25 mouse cellular contexts compared by ENCODE assay signal in genomic region chr16:28706623-28707022, GRCm38 (mm10). TPM values are rescaled to one million over a fixed set of nuclear protein-coding genes. Genes with fewer than 3 reads are reported as not detected.
"Had no signal": no experiment of that assay in that cellular context is flagged by ENCODE, and none has a peak within 500 bp of the region (broad histone marks: within the 10 kb centered on the region; RNA-seq: fewer than 3 reads in every experiment).

No protein-coding gene starts in this region.

- H3K27me3 ChIP-seq: hindbrain, embryonic 12.5 days; intestine, embryonic 15.5 days; limb, embryonic 12.5 days; liver, embryonic 13.5 days; liver, embryonic 15.5 days had no signal

- H3K9me3 ChIP-seq: hindbrain, embryonic 10.5 days; hindbrain, embryonic 12.5 days; intestine, embryonic 15.5 days; limb, embryonic 10.5 days; limb, embryonic 12.5 days; liver, embryonic 13.5 days; liver, embryonic 15.5 days had no signal

- H3K4me3 ChIP-seq: gastrocnemius, adult 2 months; hindbrain, embryonic 10.5 days; hindbrain, embryonic 12.5 days; intestine, embryonic 15.5 days; layer of hippocampus, adult 2 months; left cerebral cortex, adult 2 months; limb, embryonic 10.5 days; limb, embryonic 12.5 days; liver, embryonic 13.5 days; liver, embryonic 15.5 days had no signal

- H3K4me1 ChIP-seq: hindbrain, embryonic 10.5 days; hindbrain, embryonic 12.5 days; intestine, embryonic 15.5 days; limb, embryonic 10.5 days; limb, embryonic 12.5 days; liver, embryonic 13.5 days; liver, embryonic 15.5 days had no signal

- H3K4me2 ChIP-seq: hindbrain, embryonic 12.5 days; hindbrain, embryonic 14.5 days; intestine, embryonic 15.5 days; limb, embryonic 12.5 days; liver, embryonic 11.5 days; liver, embryonic 13.5 days; liver, embryonic 15.5 days had no signal

- ATAC-seq: hindbrain, embryonic 16.5 days; inflammation-experienced regulatory T-cells, adult 6 months; intestine, embryonic 15.5 days; intestine, postnatal 0 days; liver, postnatal 0 days had no signal

- H3K27ac ChIP-seq: gastrocnemius, adult 2 months; hindbrain, embryonic 10.5 days; hindbrain, embryonic 12.5 days; hindbrain, embryonic 14.5 days; intestine, embryonic 15.5 days; layer of hippocampus, adult 2 months; left cerebral cortex, adult 2 months; limb, embryonic 10.5 days; limb, embryonic 12.5 days; liver, embryonic 13.5 days; liver, embryonic 15.5 days had no signal

- H3K36me3 ChIP-seq: hindbrain, embryonic 10.5 days; hindbrain, embryonic 12.5 days; intestine, embryonic 15.5 days; limb, embryonic 10.5 days; limb, embryonic 12.5 days; liver, embryonic 13.5 days; liver, embryonic 15.5 days had no signal

- H3K9ac ChIP-seq: hindbrain, embryonic 12.5 days; hindbrain, embryonic 14.5 days; intestine, embryonic 15.5 days; limb, embryonic 12.5 days; liver, embryonic 13.5 days; liver, embryonic 15.5 days; liver, postnatal 0 days had no signal

- DNase-seq: gastrocnemius, adult 2 months; gastrocnemius, postnatal 10 days; gastrocnemius, postnatal 25 days; heart, postnatal 4 days; kidney, adult 18-20 months; kidney, adult 8-10 months; kidney, postnatal 10 days; kidney, postnatal 25 days; kidney, postnatal 4 days; liver; liver, embryonic 13.5 days; liver, postnatal 0 days had no signal

RNA-seq across cellular contexts. Expression of gene Fgf12, which starts 46.2 kb away (rescaled TPM):
- total RNA-seq: gastrocnemius, adult 2 months had no signal
